Mouse (Mus musculus) layer of hippocampus, adult 18-20 months (tissue): ENCODE data around the gene 1500009L16Rik. TPM values are rescaled to one million over a fixed set of nuclear protein-coding genes. Genes with fewer than 3 reads are reported as not detected.

ENCODE experiments used
- DNase-seq, 2 experiments: peaks; one replicate each; pipeline ENCODE4 v3.0.0; 2022; ENCODE audit warnings: low spot score in 2 of 2
- total RNA-seq, 2 experiments: library from RNA; stranded (reverse); gene quantifications; 2 replicates each; pipeline ENCODE4 v1.2.3; 2021

Gene 1500009L16Rik
- total RNA-seq, 2 experiments from 2014 or later: 17.2 to 20.5 TPM

GRCm38 (mm10) chr10:83758732-83759131 lies 36.1 kb downstream of the 1500009L16Rik start:
- no peak for DNase-seq

- DNase-seq: no peak
Measured at GRCm38 (mm10) chr10:83760535-83760934, 37.9 kb downstream of the 1500009L16Rik start.

GRCm38 (mm10) chr10:83763891-83764290 lies 41.2 kb downstream of the 1500009L16Rik start:
- DNase-seq: no peak

GRCm38 (mm10) chr10:83766882-83767281 lies 44.2 kb downstream of the 1500009L16Rik start:
- no peak for DNase-seq

- DNase-seq: peak; percentile 45 to 85
Measured at GRCm38 (mm10) chr10:83776272-83776878, 53.7 kb downstream of the 1500009L16Rik start.

GRCm38 (mm10) chr10:83777253-83777652 lies 54.6 kb downstream of the 1500009L16Rik start:
- DNase-seq: no peak

- DNase-seq: no peak
Measured at GRCm38 (mm10) chr10:83781854-83782253, 59.2 kb downstream of the 1500009L16Rik start.

GRCm38 (mm10) chr10:83782371-83783120 lies 59.9 kb downstream of the 1500009L16Rik start:
- DNase-seq: no peak

GRCm38 (mm10) chr10:83785003-83785402 lies 62.3 kb downstream of the 1500009L16Rik start:
- peak in 1 of 2 experiments; percentile 32 for DNase-seq

- no peak for DNase-seq
Measured at GRCm38 (mm10) chr10:83785627-83786392, 63.1 kb downstream of the 1500009L16Rik start.

- no peak for DNase-seq
Measured at GRCm38 (mm10) chr10:83795088-83795487, 72.4 kb downstream of the 1500009L16Rik start.

GRCm38 (mm10) chr10:83795500-83795899 lies 72.8 kb downstream of the 1500009L16Rik start:
- DNase-seq: no peak

- DNase-seq: no peak
Measured at GRCm38 (mm10) chr10:83804021-83804420, 81.4 kb downstream of the 1500009L16Rik start.

GRCm38 (mm10) chr10:83805201-83805718 lies 82.6 kb downstream of the 1500009L16Rik start:
- DNase-seq: no peak

GRCm38 (mm10) chr10:83807251-83807650 lies 84.6 kb downstream of the 1500009L16Rik start:
- no peak for DNase-seq

Other genes starting within 250 kb of the 1500009L16Rik start
- gene Aldh1l2, start 188.7 kb upstream of the 1500009L16Rik start, total RNA-seq: 1 to 10 TPM; 1.6 to 1.9 TPM
- gene Washc4, start 179.1 kb upstream of the 1500009L16Rik start, total RNA-seq: 10 to 100 TPM; 26.9 to 30.5 TPM
- 10 to 100 TPM; 72.6 to 87.7 TPM for gene Appl2, start 74.1 kb upstream of the 1500009L16Rik start, total RNA-seq